Mouse (Mus musculus): ENCODE measurements around the gene Mrm3.

Mrm3 gene

GRCm38 (mm10) chr11:76286534-76287126, 43.1 kb downstream of the Mrm3 start:
- intact Hi-C loops (cut with DNase I), result no loop called here

- intact Hi-C loops (cut with DNase I), result no loop called here
These were observed 43.8 kb downstream of the Mrm3 start for GRCm38 (mm10) chr11:76287301-76287700.

- intact Hi-C loops (cut with DNase I), result no loop called here
These were observed 45.1 kb downstream of the Mrm3 start for GRCm38 (mm10) chr11:76288645-76289044.

GRCm38 (mm10) chr11:76290367-76290766, 46.9 kb downstream of the Mrm3 start:
- intact Hi-C loops (cut with DNase I), result no loop called here

GRCm38 (mm10) chr11:76291960-76292359, 48.4 kb downstream of the Mrm3 start:
- intact Hi-C loops (cut with DNase I), result no loop called here

GRCm38 (mm10) chr11:76292398-76292797, 48.9 kb downstream of the Mrm3 start:
- intact Hi-C loops (cut with DNase I), result no loop called here

- intact Hi-C loops (cut with DNase I), result no loop called here
These were observed 49.3 kb downstream of the Mrm3 start for GRCm38 (mm10) chr11:76292831-76293230.

- intact Hi-C loops (cut with DNase I), result no loop called here
These were observed 50.6 kb downstream of the Mrm3 start for GRCm38 (mm10) chr11:76294078-76294477.

GRCm38 (mm10) chr11:76294836-76295235, 51.3 kb downstream of the Mrm3 start:
- intact Hi-C loops (cut with DNase I), result no loop called here

GRCm38 (mm10) chr11:76297252-76297651, 53.7 kb downstream of the Mrm3 start:
- intact Hi-C loops (cut with DNase I), result no loop called here

GRCm38 (mm10) chr11:76298457-76299000, 55.0 kb downstream of the Mrm3 start:
- intact Hi-C loops (cut with DNase I), result no loop called here

All from adrenal gland (tissue).